Mouse (Mus musculus) testis, postnatal 10 days (tissue): Measurements from ENCODE around the gene Atg16l1.

Experiments
- DNase-seq: peaks from one replicate; pipeline ENCODE4 v3.0.0; 2021; ENCODE audit warnings: low spot score

Atg16l1 gene

GRCm38 (mm10) chr1:87829621-87830211 lies 74.0 kb downstream of the Atg16l1 start:
- DNase-seq = no peak

DNA sequence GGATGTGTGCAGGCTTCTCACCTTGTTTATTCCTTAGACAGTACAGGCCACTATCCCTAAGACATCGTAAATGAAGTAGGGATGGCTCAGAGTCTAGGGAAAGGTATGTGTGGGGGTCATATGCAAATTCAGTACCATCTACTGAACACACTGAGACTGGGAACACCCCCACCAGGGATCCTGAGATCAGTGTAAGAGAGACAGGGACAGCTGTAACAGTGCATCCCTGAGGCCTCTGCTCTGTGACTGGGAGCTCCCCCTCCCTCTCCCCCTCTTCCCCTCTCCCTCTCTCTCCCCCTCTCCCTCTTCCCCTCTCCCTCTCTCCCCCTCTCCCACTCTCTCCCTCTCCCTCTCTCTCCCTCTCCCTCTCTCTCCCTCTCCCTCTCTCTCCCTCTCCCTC lies 80.8 kb downstream of the Atg16l1 start:
- DNase-seq = no peak

- DNase-seq = no peak
Measured at GRCm38 (mm10) chr1:87837018-87837417, 81.3 kb downstream of the Atg16l1 start.

- DNase-seq = no peak
Measured at GRCm38 (mm10) chr1:87840411-87841208, 84.9 kb downstream of the Atg16l1 start.
